Mouse (Mus musculus): Measurements from ENCODE around the gene N4bp1. TPM values are rescaled to one million over a fixed set of nuclear protein-coding genes. Genes with fewer than 3 reads are reported as not detected.

The N4bp1 gene
- polyA plus RNA-seq (2012; rRNA removed) = 18.7 and 19.1 TPM in 2 replicates

DNA sequence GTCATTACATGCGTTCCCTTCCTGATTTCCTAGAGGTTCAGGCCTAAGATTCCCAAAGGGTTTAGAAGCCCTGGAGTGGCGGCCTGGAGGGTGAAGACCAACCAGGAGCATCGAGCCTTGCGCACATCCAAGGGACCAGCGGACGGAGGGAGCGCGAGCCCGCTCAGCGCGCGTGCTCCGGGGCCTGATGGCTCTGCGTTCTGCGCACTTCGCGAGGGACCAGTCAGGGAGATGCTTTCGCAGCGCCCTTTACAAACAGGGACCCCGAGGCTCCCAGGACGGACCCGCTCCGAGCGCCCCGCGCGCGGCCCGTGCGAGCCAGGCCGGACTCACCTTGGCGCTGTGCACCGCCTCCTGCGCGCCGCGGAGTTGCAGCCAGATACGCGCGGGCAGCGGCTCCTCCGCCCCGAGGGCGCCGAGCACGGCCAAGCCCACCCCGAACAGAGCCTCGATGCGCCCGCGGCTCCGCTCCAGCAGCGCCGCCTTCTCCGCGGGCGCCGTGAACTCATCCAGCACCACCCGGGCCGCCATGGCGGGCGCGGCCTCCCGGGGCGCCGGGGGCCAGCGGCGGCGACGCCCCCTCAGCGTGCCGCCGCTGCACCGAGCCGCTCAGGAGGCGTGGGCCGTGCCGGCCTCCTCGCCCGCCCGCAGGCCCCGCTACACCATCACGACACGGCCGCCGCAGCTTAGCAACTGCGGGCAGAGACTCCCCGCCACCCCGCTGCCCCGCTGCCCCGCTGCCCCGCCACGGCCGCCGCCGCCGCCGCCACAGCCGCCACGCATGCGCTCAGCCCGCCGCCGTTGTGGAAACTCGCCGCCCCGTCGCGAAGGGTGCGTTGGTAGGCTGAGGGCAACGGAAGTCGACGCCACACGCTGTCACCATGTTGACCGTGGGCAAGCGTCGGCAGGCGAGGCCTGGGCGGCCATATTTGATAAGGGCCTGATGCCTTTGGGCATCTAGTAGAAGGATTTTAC lies at the start of gene N4bp1:
Gene N4bp1 (minus strand): TSS at position 770 of the 975 bp plus-strand sequence.
- DNase-seq (ENCODE audit: extremely low spot score in 1 of 2, low spot score in 1 of 2) = peak; percentile 86 to 95

DNA sequence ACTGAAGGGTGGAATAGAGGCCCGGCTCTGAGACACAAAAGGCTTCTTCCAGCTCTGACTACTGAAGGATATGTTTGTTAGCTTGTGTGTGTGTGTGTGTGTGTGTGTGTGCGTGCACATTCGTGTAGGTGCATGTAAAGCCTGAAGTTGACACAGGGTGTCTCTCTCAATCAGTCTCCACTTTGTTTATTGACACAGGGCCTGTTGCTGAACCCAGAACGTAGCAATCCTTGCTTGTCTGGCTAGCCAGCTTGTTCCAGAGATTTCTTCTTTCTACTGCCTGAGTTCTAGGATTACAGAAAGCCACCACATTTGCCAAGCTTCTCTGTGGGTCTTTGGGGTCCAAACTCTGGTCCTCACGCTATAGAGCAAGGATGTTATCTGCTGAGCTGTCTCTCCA lies 49.8 kb upstream of the N4bp1 start:
- DNase-seq (ENCODE audit: extremely low spot score in 1 of 2, low spot score in 1 of 2) = no peak

GRCm38 (mm10) chr8:86934393-86934792 lies 49.3 kb upstream of the N4bp1 start:
- DNase-seq (ENCODE audit: extremely low spot score in 1 of 2, low spot score in 1 of 2) = no peak

DNA sequence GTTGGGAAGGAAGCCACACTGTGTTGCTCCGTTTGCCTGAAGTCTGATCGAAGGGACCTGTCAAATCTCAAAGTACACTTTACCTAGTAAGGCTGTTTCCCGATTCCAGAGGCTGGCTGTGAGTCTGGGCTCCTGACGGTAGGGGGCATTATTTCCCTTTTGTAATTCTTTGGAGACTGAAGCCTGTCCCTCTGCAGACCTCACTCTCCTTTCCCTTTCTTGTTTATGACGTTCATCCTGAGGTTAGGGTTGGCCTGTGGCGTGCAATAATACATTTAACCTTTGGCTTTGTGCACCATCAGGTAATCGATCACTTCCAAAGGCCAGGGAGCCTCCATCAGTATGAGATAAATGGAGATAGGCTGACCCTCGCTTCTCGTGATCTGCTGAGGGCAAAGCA lies 48.8 kb upstream of the N4bp1 start:
- peak; percentile 22 to 89 for DNase-seq (ENCODE audit: extremely low spot score in 1 of 2, low spot score in 1 of 2)

DNA sequence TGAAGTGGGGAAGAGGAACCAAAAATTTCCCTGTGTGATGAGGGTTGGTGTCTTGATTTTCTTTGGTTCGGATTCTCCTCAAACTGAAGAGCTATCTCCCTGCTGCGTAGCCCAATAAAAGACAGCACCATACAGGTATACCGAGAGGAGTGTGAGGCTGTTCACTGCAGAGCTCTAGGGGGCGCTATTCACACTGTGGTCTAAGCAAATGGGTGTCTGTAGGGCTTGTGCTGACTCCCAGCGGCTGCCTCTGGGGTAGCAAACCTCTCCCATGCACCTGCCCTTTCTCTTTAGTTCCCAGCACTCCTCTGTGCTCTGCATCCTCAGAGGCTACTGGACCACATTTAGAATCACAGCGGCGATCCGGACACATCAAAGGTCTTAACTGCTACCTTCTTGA lies 41.2 kb upstream of the N4bp1 start:
- DNase-seq (ENCODE audit: extremely low spot score in 1 of 2, low spot score in 1 of 2) = no peak

- DNase-seq (ENCODE audit: extremely low spot score in 1 of 2, low spot score in 1 of 2) = no peak
These were observed 38.3 kb upstream of the N4bp1 start for GRCm38 (mm10) chr8:86923219-86923835.

GRCm38 (mm10) chr8:86922673-86923072 lies 37.6 kb upstream of the N4bp1 start:
- DNase-seq (ENCODE audit: extremely low spot score in 1 of 2, low spot score in 1 of 2) = no peak

DNA sequence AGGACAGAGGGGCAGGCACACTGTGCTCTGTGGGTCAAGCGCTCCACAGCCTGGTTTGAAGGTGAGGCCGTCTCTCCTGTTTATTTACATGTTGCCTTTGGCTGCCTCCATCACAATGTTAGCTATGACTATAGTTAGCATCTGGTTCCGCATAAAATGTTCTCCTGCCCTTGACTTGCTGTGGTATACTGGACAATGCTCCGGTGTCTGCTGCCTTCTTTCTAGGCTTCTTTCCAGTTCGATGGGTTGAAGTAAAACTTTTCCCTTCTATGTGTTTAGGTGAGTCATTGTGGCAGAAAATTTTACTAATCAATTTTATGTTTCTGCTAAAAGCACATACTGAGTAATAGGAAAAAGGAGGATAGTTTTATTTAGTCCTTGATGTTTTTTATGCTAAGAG lies 37.1 kb upstream of the N4bp1 start:
- DNase-seq (ENCODE audit: extremely low spot score in 1 of 2, low spot score in 1 of 2) = no peak

DNA sequence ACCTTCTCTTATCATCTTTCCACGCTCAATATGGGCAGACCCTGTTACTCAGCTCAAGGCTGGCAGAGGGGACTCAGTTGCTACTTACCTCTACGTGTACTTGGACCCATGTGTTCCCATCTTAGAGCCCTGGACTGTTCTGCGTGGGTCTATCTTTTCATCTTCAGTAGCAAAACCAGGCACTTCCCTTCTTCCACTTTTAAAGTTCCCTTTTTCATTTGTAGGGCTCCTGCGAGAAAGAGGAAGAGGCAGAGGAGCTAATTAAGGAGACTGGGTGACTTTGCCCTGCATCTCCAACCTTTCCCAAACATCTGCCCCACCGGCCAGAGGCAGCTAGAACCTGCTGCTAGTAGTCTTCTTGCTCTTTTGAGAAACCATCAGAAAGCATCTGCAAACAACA lies 35.9 kb upstream of the N4bp1 start:
- DNase-seq (ENCODE audit: extremely low spot score in 1 of 2, low spot score in 1 of 2) = no peak

GRCm38 (mm10) chr8:86920455-86920854 lies 35.4 kb upstream of the N4bp1 start:
- DNase-seq (ENCODE audit: extremely low spot score in 1 of 2, low spot score in 1 of 2) = no peak

DNA sequence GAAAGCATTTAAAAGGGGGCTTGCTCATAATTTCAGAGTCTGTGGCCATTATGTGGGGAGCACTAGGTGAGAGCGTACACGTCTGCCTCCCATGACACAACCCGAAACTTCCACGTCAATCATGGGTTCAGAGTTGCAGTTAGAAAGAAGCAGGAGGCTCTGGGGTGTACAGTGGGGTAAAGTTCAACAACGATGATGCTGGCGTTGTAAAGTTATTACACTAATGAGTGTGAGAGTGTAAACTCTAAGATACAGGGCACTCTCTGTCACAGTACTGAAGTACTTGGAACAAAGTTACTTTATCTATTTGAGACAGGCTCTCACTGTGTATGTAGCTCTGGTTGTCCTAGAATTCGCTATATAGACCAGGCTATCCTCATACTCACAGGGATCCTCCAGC lies 35.0 kb upstream of the N4bp1 start:
- no peak for DNase-seq (ENCODE audit: extremely low spot score in 1 of 2, low spot score in 1 of 2)

DNA sequence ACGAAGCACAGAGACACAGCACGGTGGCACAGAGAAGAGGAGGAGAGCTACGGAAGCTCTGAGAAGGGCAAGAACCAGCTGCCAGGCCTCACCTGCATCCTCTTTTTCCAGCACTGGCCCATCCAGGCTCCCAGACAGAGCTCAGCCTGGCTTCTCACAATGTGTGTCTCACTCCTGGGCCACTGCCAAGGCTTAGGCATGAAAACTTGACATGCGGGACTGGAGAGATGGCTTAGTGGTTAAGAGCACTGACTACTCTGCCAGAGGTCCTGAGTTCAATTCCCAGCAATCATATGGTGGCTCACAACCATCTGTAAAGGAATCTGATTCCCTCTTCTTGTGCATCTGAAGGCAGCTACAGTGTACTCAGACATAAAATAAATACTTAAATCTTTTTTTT lies 34.2 kb upstream of the N4bp1 start:
- no peak for DNase-seq (ENCODE audit: extremely low spot score in 1 of 2, low spot score in 1 of 2)

- DNase-seq (ENCODE audit: extremely low spot score in 1 of 2, low spot score in 1 of 2) = no peak
These were observed 33.0 kb upstream of the N4bp1 start for GRCm38 (mm10) chr8:86918093-86918492.

DNA sequence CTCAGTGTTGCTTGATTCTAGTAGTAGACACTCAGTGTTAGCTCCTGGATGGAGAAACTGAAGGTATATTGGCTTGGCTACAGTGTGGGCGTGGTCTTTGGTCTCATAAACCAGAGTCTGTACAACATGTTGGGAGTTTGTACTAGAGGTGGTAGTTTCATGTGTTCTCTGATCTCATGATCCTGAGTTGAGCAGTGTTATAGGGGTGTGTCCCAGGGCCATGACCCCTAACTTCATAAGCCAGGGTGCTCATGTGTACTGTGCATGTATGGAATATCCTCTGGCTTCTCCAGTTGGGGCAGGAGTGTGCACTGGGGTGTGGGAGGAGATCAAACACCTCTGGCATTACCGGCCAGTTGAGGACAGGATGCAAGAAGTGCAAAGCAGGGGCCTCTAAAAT lies 32.6 kb upstream of the N4bp1 start:
- DNase-seq (ENCODE audit: extremely low spot score in 1 of 2, low spot score in 1 of 2) = no peak

DNA sequence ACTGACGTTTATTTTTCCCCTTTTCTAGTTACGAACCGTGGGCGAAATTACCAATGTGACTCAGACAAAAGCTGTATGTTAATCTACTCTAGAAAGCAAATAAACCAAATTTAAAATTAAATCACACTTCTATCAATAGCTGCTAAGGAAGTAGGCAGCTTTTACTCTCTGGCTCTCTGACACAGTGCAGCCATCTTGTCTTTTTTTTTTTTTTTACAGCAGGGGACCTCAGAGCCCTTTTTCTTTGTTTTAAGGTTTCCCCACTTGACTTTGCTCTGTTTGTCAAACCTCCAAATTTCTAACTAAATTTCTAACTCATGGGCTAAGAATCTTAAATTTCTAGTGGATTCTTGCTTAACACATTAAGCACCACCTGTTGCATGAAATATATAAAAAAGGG lies 31.3 kb upstream of the N4bp1 start:
- DNase-seq (ENCODE audit: extremely low spot score in 1 of 2, low spot score in 1 of 2) = no peak

DNA sequence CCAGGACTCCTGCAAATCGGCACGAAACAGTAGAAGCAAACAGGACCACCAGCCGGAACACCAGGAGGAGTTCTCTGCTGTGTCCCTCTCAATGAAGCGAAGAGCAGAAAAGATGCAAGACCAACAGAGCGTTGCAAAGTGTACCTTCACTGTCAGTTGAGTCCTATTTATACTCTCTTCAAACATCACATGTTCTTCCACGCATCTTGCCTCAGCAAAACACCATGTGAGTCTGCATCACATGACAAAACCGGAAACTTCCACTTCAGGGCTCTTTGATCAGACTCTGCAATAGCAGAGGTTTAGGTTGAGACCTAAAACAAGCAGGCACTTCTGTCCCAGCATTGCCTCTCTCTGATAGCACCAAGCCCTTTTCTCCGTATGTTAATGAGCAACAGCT lies 26.1 kb upstream of the N4bp1 start:
- DNase-seq (ENCODE audit: extremely low spot score in 1 of 2, low spot score in 1 of 2) = no peak

DNA sequence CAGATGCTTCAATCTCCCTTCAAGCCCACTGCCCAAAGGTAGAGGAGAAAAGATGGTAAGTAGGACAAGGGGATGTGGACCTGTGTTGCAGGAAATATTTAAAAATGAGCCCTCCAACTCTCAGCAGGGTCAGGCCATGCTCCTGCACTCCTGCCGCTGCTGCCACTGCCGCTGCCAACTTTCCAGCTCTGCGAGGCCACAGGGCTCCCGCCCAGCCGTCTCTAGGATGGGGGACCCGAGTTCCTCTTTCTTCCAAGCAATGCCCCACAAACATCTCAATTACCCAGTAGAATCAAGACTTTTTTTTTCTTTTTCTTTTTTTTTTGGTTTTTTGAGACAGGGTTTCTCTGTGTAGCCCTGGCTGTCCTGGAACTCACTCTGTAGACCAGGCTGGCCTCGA lies 25.2 kb upstream of the N4bp1 start:
- no peak for DNase-seq (ENCODE audit: extremely low spot score in 1 of 2, low spot score in 1 of 2)

DNA sequence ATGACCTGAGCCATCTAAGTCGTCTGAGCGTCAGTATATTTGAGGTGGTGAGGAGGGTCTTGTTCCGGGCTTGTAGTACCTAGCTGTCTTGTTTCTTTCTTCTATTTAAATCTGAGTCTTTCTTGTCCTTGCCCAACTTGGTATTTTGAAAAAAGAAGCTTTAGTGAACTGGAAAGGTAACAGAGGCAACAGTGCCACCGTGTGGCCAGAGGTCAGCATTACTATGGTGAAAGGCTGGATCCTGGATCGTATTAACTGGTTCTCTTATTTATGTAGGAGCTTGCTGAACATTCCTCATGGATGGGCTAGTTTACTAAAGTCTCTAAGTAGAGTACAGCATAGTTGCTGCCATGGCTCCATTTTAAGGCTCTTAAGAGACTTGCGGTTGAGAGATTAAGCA lies 23.5 kb upstream of the N4bp1 start:
- peak; percentile 37 to 92 for DNase-seq (ENCODE audit: extremely low spot score in 1 of 2, low spot score in 1 of 2)

- DNase-seq (ENCODE audit: extremely low spot score in 1 of 2, low spot score in 1 of 2) = no peak
These were observed 19.9 kb upstream of the N4bp1 start for GRCm38 (mm10) chr8:86904911-86905310.

DNA sequence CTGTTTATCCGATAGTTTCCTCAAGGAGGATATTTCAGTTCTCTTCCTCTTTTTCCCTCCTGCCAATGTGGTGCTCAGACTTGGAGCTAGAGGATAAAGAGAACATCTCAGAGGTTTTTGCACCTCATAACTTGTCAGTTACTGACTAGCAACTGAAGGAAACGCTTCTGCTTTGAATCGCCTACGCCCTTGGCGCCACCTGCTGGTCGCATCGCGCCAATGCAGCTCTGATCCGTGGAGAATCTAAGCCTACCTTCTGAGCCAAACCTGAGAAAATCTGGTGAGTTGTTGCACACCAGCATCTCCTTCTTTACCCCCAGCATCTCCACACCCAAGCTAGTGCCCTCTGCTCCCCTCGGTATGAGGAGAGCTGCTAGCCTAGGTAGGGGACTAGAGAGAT lies 18.0 kb upstream of the N4bp1 start:
- DNase-seq (ENCODE audit: extremely low spot score in 1 of 2, low spot score in 1 of 2) = peak; percentile 46 to 96

DNA sequence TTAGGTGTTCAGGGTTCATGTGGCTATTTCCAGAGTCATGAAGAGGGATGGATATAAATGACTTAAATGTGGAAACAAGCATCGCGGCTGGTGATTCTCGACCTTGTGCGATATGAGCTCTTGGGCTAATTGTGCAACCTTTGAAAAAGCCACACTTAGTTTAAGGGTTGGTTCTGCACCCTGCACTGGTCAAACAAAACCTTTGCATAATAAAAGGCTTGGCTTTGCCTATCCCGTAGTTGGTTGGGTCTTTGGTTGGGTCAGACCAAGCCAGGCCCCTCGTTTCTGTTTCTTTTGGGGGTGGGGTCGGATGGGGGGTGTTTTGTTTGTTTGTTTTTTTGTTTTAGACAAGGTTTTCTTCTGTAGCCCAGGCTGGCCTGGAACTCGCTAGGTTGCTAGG lies 17.6 kb upstream of the N4bp1 start:
- DNase-seq (ENCODE audit: extremely low spot score in 1 of 2, low spot score in 1 of 2) = no peak

DNA sequence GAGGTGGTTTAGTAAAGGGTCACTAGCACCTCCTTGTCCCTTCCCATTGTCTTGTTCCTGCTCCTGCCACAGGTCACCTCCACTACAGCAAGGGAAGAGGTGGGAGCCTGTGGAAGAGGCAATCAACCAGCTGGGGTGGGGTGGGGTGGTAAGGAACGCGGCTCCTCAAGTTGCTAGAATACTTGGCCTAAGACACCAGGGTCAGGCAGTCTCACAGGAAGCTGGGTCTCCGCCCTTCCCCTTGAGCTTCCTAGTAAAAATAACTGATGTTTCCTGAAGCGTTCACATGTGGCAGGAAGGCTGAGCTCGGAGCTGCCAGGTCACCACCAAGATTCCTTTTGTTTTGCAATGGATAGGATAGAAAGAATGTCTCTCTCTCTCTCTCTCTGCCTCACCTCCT lies 16.9 kb upstream of the N4bp1 start:
- DNase-seq (ENCODE audit: extremely low spot score in 1 of 2, low spot score in 1 of 2) = no peak

All from frontal cortex, adult 2 months (tissue).